Mouse (Mus musculus) skeletal muscle tissue, adult 2 months (tissue): ENCODE results near the gene Cox5a.
A peak's percentile ranks its signal among the peaks of the same experiment; 100 is the strongest.

Experiments used
- DNase-seq: peaks from one replicate; pipeline ENCODE4 v3.0.0-alpha.2; 2012; ENCODE audit warnings: low read depth, low spot score

Cox5a gene

GRCm38 (mm10) chr9:57525516-57525915 lies 4.4 kb downstream of the Cox5a start:
- no peak for DNase-seq

GRCm38 (mm10) chr9:57526435-57526834 lies 5.4 kb downstream of the Cox5a start:
- DNase-seq = no peak

- DNase-seq = no peak
Observed at GRCm38 (mm10) chr9:57531946-57532345, 10.9 kb downstream of the Cox5a start.

- DNase-seq = no peak
Observed at GRCm38 (mm10) chr9:57536362-57536761, 15.3 kb downstream of the Cox5a start.

- DNase-seq = peak; percentile 84
Observed at GRCm38 (mm10) chr9:57537044-57537727, 16.1 kb downstream of the Cox5a start, which contains the start of gene Fam219b. Gene Fam219b (plus strand): TSS chr9:57537528.

- DNase-seq = no peak
Observed at GRCm38 (mm10) chr9:57537728-57538181, 16.7 kb downstream of the Cox5a start.

GRCm38 (mm10) chr9:57539550-57539949 lies 18.5 kb downstream of the Cox5a start:
- DNase-seq = no peak

GRCm38 (mm10) chr9:57541312-57541711 lies 20.2 kb downstream of the Cox5a start:
- no peak for DNase-seq

- no peak for DNase-seq
Observed at GRCm38 (mm10) chr9:57543951-57544350, 22.9 kb downstream of the Cox5a start.

GRCm38 (mm10) chr9:57547287-57547686 lies 26.2 kb downstream of the Cox5a start:
- peak; percentile 82 for DNase-seq

- no peak for DNase-seq
Observed at GRCm38 (mm10) chr9:57547869-57548268, 26.8 kb downstream of the Cox5a start.

- DNase-seq = no peak
Observed at GRCm38 (mm10) chr9:57549186-57549585, 28.1 kb downstream of the Cox5a start.

GRCm38 (mm10) chr9:57550126-57550862 lies 29.2 kb downstream of the Cox5a start:
- DNase-seq = no peak

GRCm38 (mm10) chr9:57552139-57552887 lies 31.2 kb downstream of the Cox5a start, which contains the start of gene Mpi:
Gene Mpi (minus strand): TSS chr9:57552763.
- DNase-seq = no peak

GRCm38 (mm10) chr9:57553119-57553518 lies 32.0 kb downstream of the Cox5a start:
- no peak for DNase-seq

- DNase-seq = no peak
Observed at GRCm38 (mm10) chr9:57554753-57555152, 33.7 kb downstream of the Cox5a start.

GRCm38 (mm10) chr9:57557215-57557614 lies 36.1 kb downstream of the Cox5a start:
- DNase-seq = no peak

- DNase-seq = no peak
Observed at GRCm38 (mm10) chr9:57558625-57559024, 37.6 kb downstream of the Cox5a start.

GRCm38 (mm10) chr9:57559568-57559967 lies 38.5 kb downstream of the Cox5a start:
- no peak for DNase-seq

GRCm38 (mm10) chr9:57560263-57560662 lies 39.2 kb downstream of the Cox5a start:
- no peak for DNase-seq

- DNase-seq = peak; percentile 90
Observed at GRCm38 (mm10) chr9:57560861-57561710, 40.0 kb downstream of the Cox5a start, which contains the start of gene Scamp2. Gene Scamp2 (plus strand): TSS chr9:57560943.
